Mouse (Mus musculus) heart, embryonic 11.5 days (tissue): ENCODE data around the gene Rubcn. TPM values are rescaled to one million over a fixed set of nuclear protein-coding genes. Genes with fewer than 3 reads are reported as not detected.

Source experiments
- ATAC-seq: fragments of 200-750 bp; cut with Nextera tagmentation; replicated peaks from 2 replicates; pipeline ENCODE4 v1.8.0; 2017; ENCODE audit warnings: moderate library complexity; ENCODE audit not compliant: insufficient number of reproducible peaks, low FRiP score, low TSS enrichment
- H3K27ac ChIP-seq: fragments of 300-500 bp; sonication (generic); 2 replicates; pipeline ENCODE4 v1.5.1; 2014; ENCODE audit warnings: mild to moderate bottlenecking, low read depth, low read length
- H3K27me3 ChIP-seq: fragments of 300-500 bp; sonication (generic); 2 replicates; pipeline ENCODE4 v1.6.1; 2014; ENCODE audit warnings: mild to moderate bottlenecking, low read length, mixed read lengths; ENCODE audit not compliant: control insufficient read depth, insufficient read depth
- H3K36me3 ChIP-seq: fragments of 300-500 bp; sonication (generic); 2 replicates; pipeline ENCODE4 v1.6.1; 2014; ENCODE audit warnings: mild to moderate bottlenecking, low read length, moderate library complexity, mixed read lengths; ENCODE audit not compliant: control insufficient read depth, insufficient read depth
- H3K4me1 ChIP-seq: fragments of 300-500 bp; sonication (generic); 2 replicates; pipeline ENCODE4 v1.6.1; 2014; ENCODE audit warnings: low read length; ENCODE audit not compliant: control insufficient read depth, insufficient read depth
- H3K4me2 ChIP-seq: fragments of 300-500 bp; sonication (generic); 2 replicates; pipeline ENCODE4 v1.6.1; 2014; ENCODE audit warnings: mild to moderate bottlenecking, moderate library complexity
- H3K4me3 ChIP-seq: fragments of 300-500 bp; sonication (generic); 2 replicates; pipeline ENCODE4 v1.5.1; 2014; ENCODE audit warnings: low read depth, low read length
- H3K9ac ChIP-seq: fragments of 300-500 bp; sonication (generic); 2 replicates; pipeline ENCODE4 v1.6.1; 2014; ENCODE audit warnings: mild to moderate bottlenecking, low read depth, low read length, moderate library complexity
- H3K9me3 ChIP-seq: fragments of 300-500 bp; sonication (generic); replicated peaks from 2 replicates; pipeline ENCODE4 v1.6.1; 2016; ENCODE audit warnings: low read length; ENCODE audit not compliant: control insufficient read depth
- WGBS: fragments of 180-500 bp; shearing (Covaris S2); extraction: QIAGEN DNeasy Blood & Tissue Kit; methylation state at CpG from one replicate; pipeline ENCODE4 v1.1.7; 2014; ENCODE audit not compliant: insufficient replicate concordance; 5-methylcytosine and 5-hydroxymethylcytosine counted together
- polyA plus RNA-seq: library from polyadenylated mRNA; unstranded; fragments of >200 nt; fragmentation: Nextera tagmentation; extraction: Ambion mirVana; gene quantifications from 2 replicates; pipeline ENCODE4 v1.2.1, GENCODE M21; 2014

Gene Rubcn
- polyA plus RNA-seq, 1 experiment from 2014 or later, result 19.5 TPM

GRCm38 (mm10) chr16:32805151-32805550 lies 72.4 kb downstream of the Rubcn start:
- H3K9ac ChIP-seq, result no peak overlapping the region
- H3K4me2 ChIP-seq, result no peak overlapping the region
- 82% methylated on average over 7 of the region's 7 CpGs for WGBS
- no peak for ATAC-seq
- H3K9me3 ChIP-seq, result no peaks in the 10 kb centered on the region
- no peak overlapping the region for H3K4me3 ChIP-seq
- H3K27ac ChIP-seq, result no peak overlapping the region
- peaks cover 9% of the 10 kb centered on the region for H3K4me1 ChIP-seq
- H3K27me3 ChIP-seq, result no peaks in the 10 kb centered on the region
- H3K36me3 ChIP-seq, result no peaks in the 10 kb centered on the region

- Histone ChIP-seq H3K9ac (no peak overlapping the region), H3K4me3 (no peak overlapping the region), H3K27ac (no peak overlapping the region), H3K9me3 (no peaks in the 10 kb centered on the region), H3K36me3 (no peaks in the 10 kb centered on the region), H3K4me2 (no peak overlapping the region), H3K27me3 (no peaks in the 10 kb centered on the region), H3K4me1 (peaks cover 10% of the 10 kb centered on the region)
- 46% methylated on average over 5 of the region's 5 CpGs for WGBS
- ATAC-seq, result no peak
These were observed 73.7 kb downstream of the Rubcn start for GRCm38 (mm10) chr16:32803901-32804300.

- no peak for ATAC-seq
- peaks cover 15% of the 10 kb centered on the region for H3K4me1 ChIP-seq
These were observed 74.2 kb downstream of the Rubcn start for GRCm38 (mm10) chr16:32803252-32803853.

GRCm38 (mm10) chr16:32797426-32797689 lies 80.2 kb downstream of the Rubcn start, which contains the start of gene Muc20:
Gene Muc20, minus strand, starts transcription at chr16:32797435.
- no peak within 1 kb of the TSS for H3K4me3 ChIP-seq
- H3K4me1 ChIP-seq, result peaks cover 6% of the 10 kb centered on the region; the same call in 1 of the 2 replicates
- WGBS, result 74% methylated on average over 3 of the region's 3 CpGs
- 0 out of 2 replicates have a peak, but pooled peaks cover 2% of the 10 kb centered on the region for H3K27me3 ChIP-seq
- H3K9me3 ChIP-seq, result no peaks in the 10 kb centered on the region
- no peaks in the 10 kb centered on the region for H3K36me3 ChIP-seq
- H3K27ac ChIP-seq, result no peak within 1 kb of the TSS
- ATAC-seq, result no peak
- no peak within 1 kb of the TSS for H3K9ac ChIP-seq
- H3K4me2 ChIP-seq, result no peak within 1 kb of the TSS

More at GRCm38 (mm10) chr16:32803252-32803853, 74.2 kb downstream of the Rubcn start:
- H3K9me3 ChIP-seq, result no peaks in the 10 kb centered on the region
- no peak overlapping the region for H3K9ac ChIP-seq
- no peaks in the 10 kb centered on the region for H3K36me3 ChIP-seq
- WGBS, result 51% methylated on average over 6 of the region's 6 CpGs
- H3K4me2 ChIP-seq, result no peak overlapping the region
- no peaks in the 10 kb centered on the region for H3K27me3 ChIP-seq
- no peak overlapping the region for H3K4me3 ChIP-seq
- H3K27ac ChIP-seq, result no peak overlapping the region

GRCm38 (mm10) chr16:32796676-32797425 lies 80.7 kb downstream of the Rubcn start:
- H3K27ac ChIP-seq, result no peak overlapping the region
- no peak for ATAC-seq
- H3K4me2 ChIP-seq, result no peak overlapping the region
- no peaks in the 10 kb centered on the region for H3K9me3 ChIP-seq
- peaks cover 6% of the 10 kb centered on the region; the same call in 1 of the 2 replicates for H3K4me1 ChIP-seq
- no peaks in the 10 kb centered on the region for H3K36me3 ChIP-seq
- WGBS, result 74% methylated on average over 14 of the region's 14 CpGs
- H3K9ac ChIP-seq, result no peak overlapping the region
- 0 out of 2 replicates have a peak, but pooled peaks cover 2% of the 10 kb centered on the region for H3K27me3 ChIP-seq
- no peak overlapping the region for H3K4me3 ChIP-seq

- H3K4me3 ChIP-seq, result no peak overlapping the region
- H3K4me2 ChIP-seq, result no peak overlapping the region
- peaks cover 6% of the 10 kb centered on the region; the same call in 1 of the 2 replicates for H3K4me1 ChIP-seq
- no peaks in the 10 kb centered on the region for H3K9me3 ChIP-seq
- H3K9ac ChIP-seq, result no peak overlapping the region
- no peak for ATAC-seq
- H3K27me3 ChIP-seq, result 0 out of 2 replicates have a peak, but pooled peaks cover 2% of the 10 kb centered on the region
- no peak overlapping the region for H3K27ac ChIP-seq
- 74% methylated on average over 1 of the region's 1 CpGs for WGBS
- no peaks in the 10 kb centered on the region for H3K36me3 ChIP-seq
These were observed 82.4 kb downstream of the Rubcn start for GRCm38 (mm10) chr16:32795177-32795576.

GRCm38 (mm10) chr16:32790056-32790455 lies 87.5 kb downstream of the Rubcn start:
- H3K4me2 ChIP-seq, result no peak overlapping the region
- H3K9me3 ChIP-seq, result no peaks in the 10 kb centered on the region
- H3K4me1 ChIP-seq, result no peaks in the 10 kb centered on the region
- 0 out of 2 replicates have a peak, but pooled peaks cover 2% of the 10 kb centered on the region for H3K27me3 ChIP-seq
- no peak overlapping the region for H3K27ac ChIP-seq
- H3K4me3 ChIP-seq, result no peak overlapping the region
- 84% methylated on average over 5 of the region's 5 CpGs for WGBS
- no peaks in the 10 kb centered on the region for H3K36me3 ChIP-seq
- no peak for ATAC-seq
- no peak overlapping the region for H3K9ac ChIP-seq

GRCm38 (mm10) chr16:32784840-32785239 lies 92.7 kb downstream of the Rubcn start:
- Histone ChIP-seq H3K4me1 (no peaks in the 10 kb centered on the region), H3K4me3 (no peak overlapping the region), H3K36me3 (no peaks in the 10 kb centered on the region), H3K4me2 (no peak overlapping the region), H3K9ac (no peak overlapping the region), H3K27ac (no peak overlapping the region), H3K27me3 (0 out of 2 replicates have a peak, but pooled peaks cover 3% of the 10 kb centered on the region), H3K9me3 (no peaks in the 10 kb centered on the region)
- ATAC-seq, result no peak
- 80% methylated on average over 13 of the region's 13 CpGs for WGBS
